9 mouse cellular contexts compared by ENCODE assay signal in genomic region chr10:20935234-20935654, GRCm38 (mm10). TPM values are rescaled to one million over a fixed set of nuclear protein-coding genes. Genes with fewer than 3 reads are reported as not detected.
A peak's percentile ranks its signal among the peaks of the same experiment; 100 is the strongest.
DNase-seq lines count a peak whose midpoint lies in the region; ATAC-seq and TF ChIP-seq lines count a peak whose summit lies in the region.
"Had no signal": no experiment of that assay in that cellular context is flagged by ENCODE, and none has a peak within 500 bp of the region (broad histone marks: within the 10 kb centered on the region; RNA-seq: fewer than 3 reads in every experiment).

No protein-coding gene starts in this region.

- no peaks in the 10 kb centered on the region for H3K27me3 ChIP-seq in embryonic facial prominence, embryonic 14.5 days (replicated peaks; ENCODE audit: control insufficient read depth, insufficient read depth, low read length)
- no peaks in the 10 kb centered on the region for H3K27me3 ChIP-seq in embryonic facial prominence, embryonic 10.5 days (replicated peaks; ENCODE audit: low read depth, poor library complexity, severe bottlenecking)
- H3K27me3 ChIP-seq in limb, embryonic 13.5 days: no peaks in the 10 kb centered on the region
- no peaks in the 10 kb centered on the region for H3K27me3 ChIP-seq in limb, embryonic 10.5 days (ENCODE audit: low read depth, poor library complexity, severe bottlenecking)
- no peaks in the 10 kb centered on the region for H3K27me3 ChIP-seq in lung, postnatal 0 days (replicated peaks; ENCODE audit: insufficient read depth, low read length)

- no peak overlapping the region for H3K4me3 ChIP-seq in embryonic facial prominence, embryonic 14.5 days (ENCODE audit: low read depth, low read length)
- no peak overlapping the region for H3K4me3 ChIP-seq in embryonic facial prominence, embryonic 10.5 days
- no peak overlapping the region for H3K4me3 ChIP-seq in limb, embryonic 13.5 days
- no peak overlapping the region for H3K4me3 ChIP-seq in limb, embryonic 10.5 days
- H3K4me3 ChIP-seq in lung, postnatal 0 days (ENCODE audit: low read depth, low read length): no peak overlapping the region
- H3K4me3 ChIP-seq in layer of hippocampus, adult 2 months: no peak overlapping the region

- no peak overlapping the region for H3K27ac ChIP-seq in embryonic facial prominence, embryonic 14.5 days (replicated peaks; ENCODE audit: low read depth, low read length)
- H3K27ac ChIP-seq in embryonic facial prominence, embryonic 10.5 days (replicated peaks): no peak overlapping the region
- 0 out of 2 replicates have a peak overlapping the region, but pooled peaks have one; percentile 33 for H3K27ac ChIP-seq in limb, embryonic 13.5 days
- no peak overlapping the region for H3K27ac ChIP-seq in limb, embryonic 10.5 days
- no peak overlapping the region for H3K27ac ChIP-seq in lung, postnatal 0 days (ENCODE audit: low read length)
- H3K27ac ChIP-seq in layer of hippocampus, adult 2 months: no peak overlapping the region
- H3K27ac ChIP-seq: macrophage had no signal

- ATAC-seq in embryonic facial prominence, embryonic 14.5 days (ENCODE audit: low read depth): peak; percentile 57; the same call in 1 of the 2 replicates
- ATAC-seq in limb, embryonic 13.5 days (ENCODE audit: low FRiP score, low read depth): peak; percentile 66; the same call in 1 of the 2 replicates
- ATAC-seq in lung, postnatal 0 days: peak; percentile 57

- H3K4me1 ChIP-seq in embryonic facial prominence, embryonic 14.5 days (ENCODE audit: control insufficient read depth, insufficient read depth, low read length): peaks cover 4% of the 10 kb centered on the region; the same call in 1 of the 2 replicates
- H3K4me1 ChIP-seq in embryonic facial prominence, embryonic 10.5 days: no peaks in the 10 kb centered on the region
- H3K4me1 ChIP-seq in limb, embryonic 13.5 days: peaks cover 8% of the 10 kb centered on the region
- no peaks in the 10 kb centered on the region for H3K4me1 ChIP-seq in limb, embryonic 10.5 days
- H3K4me1 ChIP-seq in lung, postnatal 0 days (ENCODE audit: insufficient read depth, low read depth, low read length): no peaks in the 10 kb centered on the region

- TF ChIP-seq EP300 in lung, postnatal 0 days (IDR thresholded peaks at IDR 0.05): no peak

- DNase-seq in embryonic facial prominence, embryonic 14.5 days (ENCODE audit: low spot score): peak; percentile 88
- no peak for DNase-seq in embryonic facial prominence, embryonic 10.5 days (ENCODE audit: low spot score)
- no peak for DNase-seq in limb, embryonic 10.5 days (ENCODE audit: low spot score)
- DNase-seq in cerebellum, adult 9-10 months: peak; percentile 52
- DNase-seq in lung, postnatal 0 days (ENCODE audit: low spot score): peak; percentile 73
- DNase-seq in spleen, adult 12 weeks (ENCODE audit: low spot score): no peak
- no peak for DNase-seq in layer of hippocampus, adult 2 months (ENCODE audit: low spot score in 2 of 2)

- H3K4me2 ChIP-seq in embryonic facial prominence, embryonic 14.5 days (ENCODE audit: low read depth, low read length): no peak overlapping the region
- H3K4me2 ChIP-seq in limb, embryonic 13.5 days (replicated peaks): no peak overlapping the region
- no peak overlapping the region for H3K4me2 ChIP-seq in lung, postnatal 0 days (replicated peaks; ENCODE audit: low read depth, low read length)

- whole genome bisulfite sequencing in embryonic facial prominence, embryonic 14.5 days: 52% methylated on average over 5 of the region's 5 CpGs
- WGBS in embryonic facial prominence, embryonic 10.5 days: 86% methylated on average over 5 of the region's 5 CpGs
- WGBS in limb, embryonic 13.5 days: 57% methylated on average over 5 of the region's 5 CpGs
- 86% methylated on average over 5 of the region's 5 CpGs for WGBS in limb, embryonic 10.5 days
- WGBS in lung, postnatal 0 days: 21% methylated on average over 5 of the region's 5 CpGs

- no peak for TF ChIP-seq CTCF in lung, postnatal 0 days (IDR thresholded peaks at IDR 0.05)
- TF ChIP-seq CTCF in layer of hippocampus, adult 2 months (conservative IDR thresholded peaks at IDR 0.05): no peak

- no peaks in the 10 kb centered on the region for H3K9me3 ChIP-seq in embryonic facial prominence, embryonic 14.5 days (ENCODE audit: control insufficient read depth, low read length)
- no peaks in the 10 kb centered on the region for H3K9me3 ChIP-seq in embryonic facial prominence, embryonic 10.5 days
- H3K9me3 ChIP-seq in limb, embryonic 13.5 days: no peaks in the 10 kb centered on the region
- H3K9me3 ChIP-seq in limb, embryonic 10.5 days (replicated peaks): no peaks in the 10 kb centered on the region
- H3K9me3 ChIP-seq in lung, postnatal 0 days (ENCODE audit: low read length): no peaks in the 10 kb centered on the region

- H3K36me3 ChIP-seq in embryonic facial prominence, embryonic 14.5 days (ENCODE audit: control insufficient read depth, insufficient read depth, low read length): no peaks in the 10 kb centered on the region
- no peaks in the 10 kb centered on the region for H3K36me3 ChIP-seq in embryonic facial prominence, embryonic 10.5 days (replicated peaks)
- H3K36me3 ChIP-seq in limb, embryonic 13.5 days: no peaks in the 10 kb centered on the region
- no peaks in the 10 kb centered on the region for H3K36me3 ChIP-seq in limb, embryonic 10.5 days
- H3K36me3 ChIP-seq in lung, postnatal 0 days (ENCODE audit: insufficient read depth, low read length): no peaks in the 10 kb centered on the region

- no peak overlapping the region for H3K9ac ChIP-seq in embryonic facial prominence, embryonic 14.5 days (ENCODE audit: low read depth, low read length)
- no peak overlapping the region for H3K9ac ChIP-seq in limb, embryonic 13.5 days
- H3K9ac ChIP-seq in lung, postnatal 0 days (replicated peaks; ENCODE audit: low read depth): no peak overlapping the region

RNA-seq across cellular contexts. Expression of gene Ahi1, which starts 17.1 kb away (rescaled TPM):
- polyA plus RNA-seq in embryonic facial prominence, embryonic 14.5 days (2014; fragmentation: Nextera tagmentation; extraction: Ambion mirVana): 10.7 and 12.5 TPM in 2 replicates
- polyA plus RNA-seq in embryonic facial prominence, embryonic 10.5 days (2016; fragmentation: Nextera tagmentation; extraction: Ambion mirVana): 13.2 and 13.6 TPM in 2 replicates
- polyA plus RNA-seq in limb, embryonic 13.5 days (2015; fragmentation: Nextera tagmentation; extraction: Ambion mirVana): 9.5 and 9.9 TPM in 2 replicates
- polyA plus RNA-seq in limb, embryonic 10.5 days (2016; fragmentation: Nextera tagmentation; extraction: Ambion mirVana): 8.6 and 10.4 TPM in 2 replicates
- polyA plus RNA-seq in lung, postnatal 0 days (2015; fragmentation: Nextera tagmentation; extraction: Ambion mirVana): 3.2 and 3.4 TPM in 2 replicates
- total RNA-seq in layer of hippocampus, adult 2 months (2021): 100 to 1,000 TPM; 230 to 241 TPM

Comparison
In these comparisons a context has a peak if more than half of its experiments do, and no peak if none do; other contexts are left out.
1. DNase-seq: peak in embryonic facial prominence, embryonic 14.5 days (single experiment), cerebellum, adult 9-10 months (single experiment) and lung, postnatal 0 days (single experiment); none in embryonic facial prominence, embryonic 10.5 days (single experiment), limb, embryonic 10.5 days (single experiment), spleen, adult 12 weeks (single experiment) and layer of hippocampus, adult 2 months (0 of 2).
2. Peak in every context shown above with its lines, with median percentiles within 50 percentile points of each other: ATAC-seq.